Mouse (Mus musculus) neural tube, embryonic 11.5 days (tissue): ENCODE results near the gene Gm10643. TPM values are rescaled to one million over a fixed set of nuclear protein-coding genes. Genes with fewer than 3 reads are reported as not detected.

Experiments
- ATAC-seq: fragments of 200-750 bp; cut with Nextera tagmentation; 2 replicates; pipeline ENCODE4 v1.8.0; 2017; ENCODE audit warnings: moderate number of reproducible peaks, mild to moderate bottlenecking, moderate TSS enrichment, moderate library complexity; ENCODE audit not compliant: insufficient read depth, low FRiP score, low TSS enrichment
- DNase-seq: peaks from one replicate; pipeline ENCODE4 v3.0.0-alpha.2; 2015; ENCODE audit warnings: low spot score
- H3K27ac ChIP-seq: fragments of 300-500 bp; sonication (generic); 2 replicates; pipeline ENCODE4 v1.5.1; 2014; ENCODE audit warnings: low read depth, mild to moderate bottlenecking, low read length
- H3K27me3 ChIP-seq: fragments of 300-500 bp; sonication (generic); 2 replicates; pipeline ENCODE4 v1.6.1; 2014; ENCODE audit warnings: mild to moderate bottlenecking, low read length, mixed read lengths; ENCODE audit not compliant: control insufficient read depth, insufficient read depth
- H3K36me3 ChIP-seq: fragments of 300-500 bp; sonication (generic); 2 replicates; pipeline ENCODE4 v1.6.1; 2014; ENCODE audit warnings: mild to moderate bottlenecking, low read length, moderate library complexity, mixed read lengths; ENCODE audit not compliant: control insufficient read depth, insufficient read depth
- H3K4me1 ChIP-seq: fragments of 300-500 bp; sonication (generic); 2 replicates; pipeline ENCODE4 v1.6.1; 2014; ENCODE audit warnings: low read length, mixed read lengths; ENCODE audit not compliant: control insufficient read depth, insufficient read depth
- H3K4me2 ChIP-seq: fragments of 300-500 bp; sonication (generic); 2 replicates; pipeline ENCODE4 v1.6.1; 2014; ENCODE audit warnings: low read depth, mild to moderate bottlenecking, moderate library complexity
- H3K4me3 ChIP-seq: fragments of 300-500 bp; sonication (generic); 2 replicates; pipeline ENCODE4 v1.5.1; 2014; ENCODE audit warnings: low read depth, low read length
- H3K9ac ChIP-seq: fragments of 300-500 bp; sonication (generic); 2 replicates; pipeline ENCODE4 v1.6.1; 2014; ENCODE audit warnings: mild to moderate bottlenecking, low read length
- H3K9me3 ChIP-seq: fragments of 300-500 bp; sonication (generic); 2 replicates; pipeline ENCODE4 v1.6.1; 2016; ENCODE audit warnings: low read length; ENCODE audit not compliant: control insufficient read depth
- WGBS: fragments of 180-500 bp; shearing (Covaris S2); extraction: QIAGEN DNeasy Blood & Tissue Kit; methylation state at CpG from one replicate; pipeline ENCODE4 v1.1.7; 2014; 5-methylcytosine and 5-hydroxymethylcytosine counted together
- polyA plus RNA-seq: library from polyadenylated mRNA; unstranded; fragments of >200 nt; fragmentation: Nextera tagmentation; extraction: Ambion mirVana; gene quantifications from 2 replicates; pipeline ENCODE4 v1.2.1, GENCODE M21; 2014

Gm10643 gene
- polyA plus RNA-seq, 1 experiment from 2014 or later: 1.8 TPM

- Histone ChIP-seq H3K9ac (no peak overlapping the region), H3K27me3 (no peaks in the 10 kb centered on the region), H3K4me2 (no peak overlapping the region), H3K4me1 (peaks cover 5% of the 10 kb centered on the region; the same call in 1 of the 2 replicates), H3K36me3 (no peaks in the 10 kb centered on the region), H3K9me3 (no peaks in the 10 kb centered on the region), H3K4me3 (no peak overlapping the region), H3K27ac (no peak overlapping the region)
- DNase-seq (no peak), ATAC-seq (no peak)
- 79% methylated on average over 1 of the region's 1 CpGs for WGBS
Observed at GRCm38 (mm10) chr8:84076412-84076811, 11.5 kb upstream of the Gm10643 start.

GRCm38 (mm10) chr8:84073230-84073976, 8.5 kb upstream of the Gm10643 start:
- peaks cover 15% of the 10 kb centered on the region; the same call in 1 of the 2 replicates for H3K4me1 ChIP-seq
- H3K9ac ChIP-seq: no peak overlapping the region
- DNase-seq (no peak), ATAC-seq (no peak)
- H3K4me2 ChIP-seq: no peak overlapping the region
- no peaks in the 10 kb centered on the region for H3K9me3 ChIP-seq
- H3K27me3 ChIP-seq: no peaks in the 10 kb centered on the region
- H3K36me3 ChIP-seq: no peaks in the 10 kb centered on the region
- WGBS: 58% methylated on average over 10 of the region's 10 CpGs
- H3K4me3 ChIP-seq: no peak overlapping the region
- no peak overlapping the region for H3K27ac ChIP-seq

- no peaks in the 10 kb centered on the region for H3K27me3 ChIP-seq
- no peaks in the 10 kb centered on the region for H3K9me3 ChIP-seq
- H3K27ac ChIP-seq: no peak overlapping the region
- peaks cover 22% of the 10 kb centered on the region; the same call in 1 of the 2 replicates for H3K4me1 ChIP-seq
- no peak overlapping the region for H3K9ac ChIP-seq
- H3K36me3 ChIP-seq: no peaks in the 10 kb centered on the region
- DNase-seq: no peak
- WGBS: 89% methylated on average over 10 of the region's 10 CpGs
- no peak for ATAC-seq
- H3K4me2 ChIP-seq: no peak overlapping the region
- no peak overlapping the region for H3K4me3 ChIP-seq
Observed at GRCm38 (mm10) chr8:84072321-84072720, 7.4 kb upstream of the Gm10643 start.

- ATAC-seq (no peak), DNase-seq (no peak)
- Histone ChIP-seq H3K9me3 (no peaks in the 10 kb centered on the region), H3K27me3 (no peaks in the 10 kb centered on the region), H3K9ac (no peak overlapping the region), H3K4me3 (no peak overlapping the region), H3K36me3 (no peaks in the 10 kb centered on the region), H3K4me2 (no peak overlapping the region), H3K27ac (no peak overlapping the region), H3K4me1 (peaks cover 22% of the 10 kb centered on the region; the same call in 1 of the 2 replicates)
- 81% methylated on average over 3 of the region's 3 CpGs for WGBS
Observed at GRCm38 (mm10) chr8:84071921-84072320, 7.0 kb upstream of the Gm10643 start.

- Histone ChIP-seq H3K9me3 (no peaks in the 10 kb centered on the region), H3K4me1 (peaks cover 22% of the 10 kb centered on the region; the same call in 1 of the 2 replicates), H3K4me2 (no peak overlapping the region), H3K27me3 (no peaks in the 10 kb centered on the region), H3K27ac (no peak overlapping the region), H3K9ac (no peak overlapping the region), H3K4me3 (no peak overlapping the region), H3K36me3 (no peaks in the 10 kb centered on the region)
- WGBS: 78% methylated on average over 2 of the region's 2 CpGs
- ATAC-seq (no peak), DNase-seq (no peak)
Observed at GRCm38 (mm10) chr8:84070667-84071066, 5.7 kb upstream of the Gm10643 start.

GRCm38 (mm10) chr8:84070241-84070640, 5.3 kb upstream of the Gm10643 start:
- ATAC-seq (no peak), DNase-seq (no peak)
- Histone ChIP-seq H3K4me2 (no peak overlapping the region), H3K27me3 (no peaks in the 10 kb centered on the region), H3K36me3 (no peaks in the 10 kb centered on the region), H3K4me3 (no peak overlapping the region), H3K27ac (no peak overlapping the region), H3K9ac (no peak overlapping the region), H3K9me3 (no peaks in the 10 kb centered on the region), H3K4me1 (peaks cover 22% of the 10 kb centered on the region; the same call in 1 of the 2 replicates)
- WGBS: 81% methylated on average over 5 of the region's 5 CpGs

- Histone ChIP-seq H3K9me3 (no peaks in the 10 kb centered on the region), H3K27ac (no peak overlapping the region), H3K4me2 (no peak overlapping the region), H3K9ac (no peak overlapping the region), H3K4me3 (no peak overlapping the region), H3K27me3 (no peaks in the 10 kb centered on the region), H3K36me3 (no peaks in the 10 kb centered on the region), H3K4me1 (peaks cover 22% of the 10 kb centered on the region; the same call in 1 of the 2 replicates)
- no peak for ATAC-seq
- WGBS: 61% methylated on average over 2 of the region's 2 CpGs
- DNase-seq: no peak
Observed at GRCm38 (mm10) chr8:84069750-84070149, 4.8 kb upstream of the Gm10643 start.

- H3K27me3 ChIP-seq: no peaks in the 10 kb centered on the region
- H3K4me2 ChIP-seq: no peak overlapping the region
- H3K9me3 ChIP-seq: no peaks in the 10 kb centered on the region
- ATAC-seq (no peak), DNase-seq (no peak)
- H3K9ac ChIP-seq: no peak overlapping the region
- no peak overlapping the region for H3K4me3 ChIP-seq
- H3K4me1 ChIP-seq: peaks cover 22% of the 10 kb centered on the region; the same call in 1 of the 2 replicates
- H3K27ac ChIP-seq: no peak overlapping the region
- WGBS: 56% methylated on average over 1 of the region's 1 CpGs
- no peaks in the 10 kb centered on the region for H3K36me3 ChIP-seq
Observed at GRCm38 (mm10) chr8:84069169-84069568, 4.2 kb upstream of the Gm10643 start.
